Mouse (Mus musculus) neural tube, embryonic 11.5 days (tissue): ENCODE measurements around the gene Tfr2. TPM values are rescaled to one million over a fixed set of nuclear protein-coding genes. Genes with fewer than 3 reads are reported as not detected.

ENCODE experiments used
- ATAC-seq: fragments of 200-750 bp; cut with Nextera tagmentation; 2 replicates; pipeline ENCODE4 v1.8.0; 2017; ENCODE audit warnings: moderate number of reproducible peaks, mild to moderate bottlenecking, moderate TSS enrichment, moderate library complexity; ENCODE audit not compliant: insufficient read depth, low FRiP score, low TSS enrichment
- DNase-seq: peaks from one replicate; pipeline ENCODE4 v3.0.0-alpha.2; 2015; ENCODE audit warnings: low spot score
- H3K27ac ChIP-seq: fragments of 300-500 bp; sonication (generic); 2 replicates; pipeline ENCODE4 v1.5.1; 2014; ENCODE audit warnings: low read depth, mild to moderate bottlenecking, low read length
- H3K27me3 ChIP-seq: fragments of 300-500 bp; sonication (generic); 2 replicates; pipeline ENCODE4 v1.6.1; 2014; ENCODE audit warnings: mild to moderate bottlenecking, low read length, mixed read lengths; ENCODE audit not compliant: control insufficient read depth, insufficient read depth
- H3K36me3 ChIP-seq: fragments of 300-500 bp; sonication (generic); 2 replicates; pipeline ENCODE4 v1.6.1; 2014; ENCODE audit warnings: mild to moderate bottlenecking, low read length, moderate library complexity, mixed read lengths; ENCODE audit not compliant: control insufficient read depth, insufficient read depth
- H3K4me1 ChIP-seq: fragments of 300-500 bp; sonication (generic); 2 replicates; pipeline ENCODE4 v1.6.1; 2014; ENCODE audit warnings: low read length, mixed read lengths; ENCODE audit not compliant: control insufficient read depth, insufficient read depth
- H3K4me2 ChIP-seq: fragments of 300-500 bp; sonication (generic); 2 replicates; pipeline ENCODE4 v1.6.1; 2014; ENCODE audit warnings: low read depth, mild to moderate bottlenecking, moderate library complexity
- H3K4me3 ChIP-seq: fragments of 300-500 bp; sonication (generic); 2 replicates; pipeline ENCODE4 v1.5.1; 2014; ENCODE audit warnings: low read depth, low read length
- H3K9ac ChIP-seq: fragments of 300-500 bp; sonication (generic); 2 replicates; pipeline ENCODE4 v1.6.1; 2014; ENCODE audit warnings: mild to moderate bottlenecking, low read length
- H3K9me3 ChIP-seq: fragments of 300-500 bp; sonication (generic); 2 replicates; pipeline ENCODE4 v1.6.1; 2016; ENCODE audit warnings: low read length; ENCODE audit not compliant: control insufficient read depth
- WGBS: fragments of 180-500 bp; shearing (Covaris S2); extraction: QIAGEN DNeasy Blood & Tissue Kit; methylation state at CpG from one replicate; pipeline ENCODE4 v1.1.7; 2014; 5-methylcytosine and 5-hydroxymethylcytosine counted together
- polyA plus RNA-seq: library from polyadenylated mRNA; unstranded; fragments of >200 nt; fragmentation: Nextera tagmentation; extraction: Ambion mirVana; gene quantifications from 2 replicates; pipeline ENCODE4 v1.2.1, GENCODE M21; 2014

The Tfr2 gene
- polyA plus RNA-seq, 1 experiment from 2014 or later = 0.97 TPM

DNA sequence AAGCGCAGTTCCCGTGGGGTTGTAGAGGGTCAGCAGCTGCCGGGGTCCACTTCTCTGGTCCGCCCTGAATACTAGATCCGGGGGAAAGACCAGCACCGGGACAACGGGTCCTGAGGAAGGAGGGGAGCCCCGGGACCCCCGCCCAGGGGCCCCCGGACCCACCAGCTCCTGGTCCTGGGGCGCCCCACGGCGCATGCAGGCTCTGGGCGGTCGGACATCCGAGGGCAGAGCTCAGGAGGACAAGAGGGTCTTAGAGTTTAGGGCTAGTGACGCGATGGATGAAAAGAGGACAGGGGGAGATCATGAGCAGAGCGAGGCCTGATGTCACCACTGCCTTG is 30.6 kb downstream of the Tfr2 start:
- H3K4me3 ChIP-seq = peak overlapping the region; percentile 40
- peak overlapping the region; percentile 69 for H3K9ac ChIP-seq
- no peaks in the 10 kb centered on the region for H3K27me3 ChIP-seq
- peaks cover 2% of the 10 kb centered on the region; the same call in 1 of the 2 replicates for H3K36me3 ChIP-seq
- WGBS = 3% methylated on average over 19 of the region's 19 CpGs
- H3K4me1 ChIP-seq = peaks cover 10% of the 10 kb centered on the region; the same call in 1 of the 2 replicates
- DNase-seq (no peak), ATAC-seq (peak; percentile 71)
- no peaks in the 10 kb centered on the region for H3K9me3 ChIP-seq
- 0 out of 2 replicates have a peak overlapping the region, but pooled peaks have one; percentile 65 for H3K27ac ChIP-seq
- H3K4me2 ChIP-seq = peak overlapping the region; percentile 75

GRCm38 (mm10) chr5:137600619-137601364 is 31.2 kb downstream of the Tfr2 start, which contains the start of gene Mospd3:
Gene Mospd3 (minus strand): TSS chr5:137601058.
- peaks cover 2% of the 10 kb centered on the region; the same call in 1 of the 2 replicates for H3K36me3 ChIP-seq
- peak within 1 kb of the TSS; percentile 40 for H3K4me3 ChIP-seq
- peak within 1 kb of the TSS; percentile 69 for H3K9ac ChIP-seq
- peaks cover 10% of the 10 kb centered on the region; the same call in 1 of the 2 replicates for H3K4me1 ChIP-seq
- ATAC-seq (peak; percentile 95), DNase-seq (peak; percentile 96)
- H3K27me3 ChIP-seq = no peaks in the 10 kb centered on the region
- peak within 1 kb of the TSS; percentile 75 for H3K4me2 ChIP-seq
- no peaks in the 10 kb centered on the region for H3K9me3 ChIP-seq
- H3K27ac ChIP-seq = peak within 1 kb of the TSS; percentile 65; the same call in 1 of the 2 replicates
- 0% methylated on average over 41 of the region's 41 CpGs for WGBS

GRCm38 (mm10) chr5:137601365-137601729 is 31.7 kb downstream of the Tfr2 start:
- WGBS = 1% methylated on average over 22 of the region's 22 CpGs
- ATAC-seq (no peak), DNase-seq (peak; percentile 35)
- Histone ChIP-seq H3K4me1 (peaks cover 10% of the 10 kb centered on the region; the same call in 1 of the 2 replicates), H3K27ac (no peak overlapping the region; the same call in 1 of the 2 replicates), H3K4me2 (peak overlapping the region; percentile 75), H3K4me3 (peak overlapping the region; percentile 40), H3K9ac (peak overlapping the region; percentile 20), H3K27me3 (no peaks in the 10 kb centered on the region), H3K9me3 (no peaks in the 10 kb centered on the region), H3K36me3 (peaks cover 2% of the 10 kb centered on the region; the same call in 1 of the 2 replicates)

DNA sequence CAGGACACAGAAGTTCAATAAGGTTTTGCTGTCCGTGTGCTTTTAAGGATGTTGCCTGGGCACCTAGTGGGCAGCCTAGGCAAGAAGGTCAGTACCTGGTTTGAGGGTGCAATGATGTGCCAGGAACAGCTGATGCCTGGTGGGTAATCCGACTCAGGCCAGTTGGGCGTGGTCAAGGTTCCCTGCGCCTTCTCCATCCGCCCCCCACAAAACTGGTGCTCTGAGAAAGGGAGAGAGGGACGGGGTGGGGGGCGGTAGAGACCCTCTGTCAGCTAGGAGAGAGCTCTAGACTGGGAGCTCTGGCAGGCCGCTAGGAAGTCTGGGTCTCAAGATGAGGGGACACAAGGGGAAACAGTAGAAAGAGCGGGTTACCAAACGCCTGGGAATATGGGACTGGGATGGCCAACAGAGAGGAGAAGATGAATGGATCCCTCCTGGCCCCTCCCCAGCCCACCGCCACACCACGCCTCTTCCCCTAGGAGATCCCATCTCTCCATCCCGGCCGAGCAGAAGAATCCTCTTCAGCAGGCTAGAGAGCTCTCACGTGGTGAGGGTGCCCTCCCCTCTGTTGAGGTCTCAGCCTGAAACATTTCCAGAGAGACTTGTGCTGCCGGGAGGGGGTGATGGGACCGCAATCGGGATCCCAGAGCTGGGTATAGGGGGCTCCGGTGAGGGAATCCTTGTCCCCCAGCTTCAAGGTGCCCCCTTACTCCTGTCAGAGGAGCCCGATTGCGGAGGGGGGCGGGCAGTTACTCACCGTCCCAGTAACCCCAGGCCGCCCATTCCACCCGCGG is 38.4 kb downstream of the Tfr2 start:
- DNase-seq (no peak), ATAC-seq (no peak)
- Histone ChIP-seq H3K27ac (no peak overlapping the region), H3K9me3 (no peaks in the 10 kb centered on the region), H3K9ac (peak overlapping the region; percentile 37; the same call in 1 of the 2 replicates), H3K4me2 (peak overlapping the region; percentile 34), H3K27me3 (0 out of 2 replicates have a peak, but pooled peaks cover 2% of the 10 kb centered on the region), H3K4me3 (peak overlapping the region; percentile 16), H3K4me1 (peaks cover 11% of the 10 kb centered on the region), H3K36me3 (no peaks in the 10 kb centered on the region; the same call in 1 of the 2 replicates)
- 11% methylated on average over 25 of the region's 26 CpGs for whole genome bisulfite sequencing

- Histone ChIP-seq H3K4me3 (peak overlapping the region; percentile 16), H3K27me3 (0 out of 2 replicates have a peak, but pooled peaks cover 2% of the 10 kb centered on the region), H3K4me2 (peak overlapping the region; percentile 34), H3K9ac (peak overlapping the region; percentile 37; the same call in 1 of the 2 replicates), H3K9me3 (no peaks in the 10 kb centered on the region), H3K27ac (no peak overlapping the region), H3K4me1 (peaks cover 11% of the 10 kb centered on the region), H3K36me3 (no peaks in the 10 kb centered on the region; the same call in 1 of the 2 replicates)
- 17% methylated on average over 20 of the region's 23 CpGs for WGBS
- DNase-seq (no peak), ATAC-seq (no peak)
Observed at GRCm38 (mm10) chr5:137608654-137609190, 39.1 kb downstream of the Tfr2 start.

- no peak for ATAC-seq
- H3K4me3 ChIP-seq = no peak overlapping the region
- 0 out of 2 replicates have a peak, but pooled peaks cover 2% of the 10 kb centered on the region for H3K27me3 ChIP-seq
- no peak overlapping the region for H3K27ac ChIP-seq
- no peak for DNase-seq
- WGBS = 50% methylated on average over 3 of the region's 3 CpGs
- H3K9me3 ChIP-seq = no peaks in the 10 kb centered on the region
- H3K36me3 ChIP-seq = no peaks in the 10 kb centered on the region; the same call in 1 of the 2 replicates
- H3K9ac ChIP-seq = no peak overlapping the region
- H3K4me1 ChIP-seq = peaks cover 11% of the 10 kb centered on the region
- H3K4me2 ChIP-seq = 0 out of 2 replicates have a peak overlapping the region, but pooled peaks have one; percentile 19
Observed at GRCm38 (mm10) chr5:137609292-137609691, 39.7 kb downstream of the Tfr2 start.

- 58% methylated on average over 4 of the region's 4 CpGs for WGBS
- H3K9me3 ChIP-seq = no peaks in the 10 kb centered on the region
- peaks cover 11% of the 10 kb centered on the region for H3K4me1 ChIP-seq
- no peak overlapping the region for H3K27ac ChIP-seq
- H3K9ac ChIP-seq = no peak overlapping the region
- peak overlapping the region; percentile 32; the same call in 1 of the 2 replicates for H3K4me2 ChIP-seq
- DNase-seq (no peak), ATAC-seq (no peak)
- H3K27me3 ChIP-seq = 0 out of 2 replicates have a peak, but pooled peaks cover 2% of the 10 kb centered on the region
- H3K4me3 ChIP-seq = peak overlapping the region; percentile 19
- no peaks in the 10 kb centered on the region; the same call in 1 of the 2 replicates for H3K36me3 ChIP-seq
Observed at GRCm38 (mm10) chr5:137610056-137610455, 40.4 kb downstream of the Tfr2 start.

DNA sequence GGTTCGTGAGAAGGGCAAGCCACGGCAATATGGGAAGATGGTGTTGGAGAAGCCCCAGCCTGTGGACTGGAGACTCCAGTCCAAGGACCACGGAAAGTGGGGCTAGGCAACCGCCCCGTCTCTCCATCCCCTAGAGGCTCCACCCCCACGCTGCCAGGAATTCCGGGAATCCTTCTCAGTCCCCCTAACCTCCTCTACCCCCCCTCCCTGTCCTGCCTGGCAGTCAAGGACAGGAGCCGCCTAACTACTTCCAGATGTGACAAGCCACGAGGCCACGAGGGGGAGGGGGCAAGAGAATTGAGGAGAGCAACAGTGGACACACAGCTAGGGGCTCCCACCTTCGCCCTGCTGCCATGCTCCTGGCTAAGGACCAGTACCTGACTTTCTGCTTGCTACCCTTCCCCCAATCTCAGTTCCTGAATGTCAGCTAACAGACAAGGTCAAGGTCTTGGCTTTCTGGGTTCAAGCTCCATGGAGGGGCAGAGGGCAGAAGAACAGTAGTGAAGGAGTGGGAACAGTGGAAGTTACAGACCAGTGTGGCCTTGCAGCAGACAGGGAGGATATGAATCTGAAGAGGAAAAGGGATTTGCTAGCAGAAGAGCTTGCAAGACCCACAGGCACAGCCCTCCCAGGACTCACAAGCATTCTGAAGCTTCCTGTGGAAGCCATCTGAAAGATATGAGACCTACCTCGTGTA is 41.1 kb downstream of the Tfr2 start:
- Histone ChIP-seq H3K4me2 (peak overlapping the region; percentile 32), H3K27me3 (0 out of 2 replicates have a peak, but pooled peaks cover 2% of the 10 kb centered on the region), H3K27ac (peak overlapping the region; percentile 83), H3K4me1 (peaks cover 11% of the 10 kb centered on the region), H3K36me3 (no peaks in the 10 kb centered on the region; the same call in 1 of the 2 replicates), H3K9me3 (no peaks in the 10 kb centered on the region), H3K4me3 (peak overlapping the region; percentile 19), H3K9ac (peak overlapping the region; percentile 41; the same call in 1 of the 2 replicates)
- WGBS = 14% methylated on average over 12 of the region's 12 CpGs
- ATAC-seq (no peak), DNase-seq (peak; percentile 82)
